Mouse (Mus musculus) liver, adult 10 weeks (tissue): ENCODE data around the gene Gm20715. TPM values are rescaled to one million over a fixed set of nuclear protein-coding genes. Genes with fewer than 3 reads are reported as not detected.

Experiments used
- polyA plus RNA-seq: library from polyadenylated mRNA; stranded (reverse); fragments of 350-450 nt; fragmentation: Illumina TruSeq; extraction: RNeasy Lipid Tissue Mini Kit (QIAGEN cat#74804); gene quantifications from one replicate; pipeline ENCODE4 v1.2.3, GENCODE M21; 2014; ENCODE audit warnings: low read depth, low replicate concordance

Gm20715 gene
- polyA plus RNA-seq = not detected

GRCm38 (mm10) chr7:6410043-6410442 lies at the start of gene Gm20715:
TSS of gene Gm20715 (plus strand) at chr7:6410277.

DNA sequence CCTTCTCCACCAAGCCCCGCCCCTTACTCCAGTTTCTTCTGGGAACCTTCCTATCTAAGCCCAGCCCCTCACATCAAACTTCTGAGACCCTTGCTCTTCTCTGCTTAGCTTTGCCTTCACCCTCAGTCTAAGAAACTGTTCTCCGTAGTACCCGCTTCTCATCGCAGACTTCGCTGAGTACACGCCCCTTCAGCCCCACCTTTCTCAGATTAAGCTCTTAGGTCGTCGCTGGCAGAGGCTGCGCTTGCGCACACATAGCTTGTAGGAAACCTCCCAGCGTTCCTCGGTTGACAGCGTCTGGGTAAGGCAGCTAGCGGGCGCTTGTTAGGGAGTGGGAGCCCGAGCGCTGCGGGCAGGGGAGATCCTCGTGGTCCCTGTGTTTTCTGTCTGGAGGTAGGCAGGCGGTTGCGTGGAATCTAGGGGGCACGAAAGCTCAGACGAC lies 47.0 kb upstream of the Gm20715 start, which contains the start of gene Zfp78:
Gene Zfp78 (plus strand): TSS at position 234 of the 442 bp plus-strand sequence.

DNA sequence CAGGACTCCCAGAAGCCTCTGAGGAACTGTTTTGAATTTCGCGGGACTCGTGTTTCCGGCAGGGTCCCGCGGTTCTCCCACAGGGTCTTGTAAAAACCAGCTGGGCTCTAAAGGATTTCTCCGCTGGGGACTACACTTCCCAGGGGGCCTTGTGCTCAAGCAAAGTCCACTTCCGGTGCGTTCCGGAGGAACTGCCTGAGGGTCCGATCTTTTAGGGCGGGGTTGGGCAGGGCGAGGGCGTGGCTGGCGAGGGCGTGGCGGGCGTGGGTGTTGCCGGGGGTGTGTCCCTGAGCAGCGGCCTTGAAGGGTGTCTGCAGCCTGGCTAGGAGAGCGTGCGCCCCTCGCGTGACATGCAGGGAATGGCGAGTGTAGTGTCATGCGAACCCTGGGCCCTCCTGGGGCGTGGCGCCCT lies 27.0 kb upstream of the Gm20715 start, which contains the start of gene Zfp28:
Gene Zfp28 (plus strand): TSS at position 252 of the 412 bp plus-strand sequence.

DNA sequence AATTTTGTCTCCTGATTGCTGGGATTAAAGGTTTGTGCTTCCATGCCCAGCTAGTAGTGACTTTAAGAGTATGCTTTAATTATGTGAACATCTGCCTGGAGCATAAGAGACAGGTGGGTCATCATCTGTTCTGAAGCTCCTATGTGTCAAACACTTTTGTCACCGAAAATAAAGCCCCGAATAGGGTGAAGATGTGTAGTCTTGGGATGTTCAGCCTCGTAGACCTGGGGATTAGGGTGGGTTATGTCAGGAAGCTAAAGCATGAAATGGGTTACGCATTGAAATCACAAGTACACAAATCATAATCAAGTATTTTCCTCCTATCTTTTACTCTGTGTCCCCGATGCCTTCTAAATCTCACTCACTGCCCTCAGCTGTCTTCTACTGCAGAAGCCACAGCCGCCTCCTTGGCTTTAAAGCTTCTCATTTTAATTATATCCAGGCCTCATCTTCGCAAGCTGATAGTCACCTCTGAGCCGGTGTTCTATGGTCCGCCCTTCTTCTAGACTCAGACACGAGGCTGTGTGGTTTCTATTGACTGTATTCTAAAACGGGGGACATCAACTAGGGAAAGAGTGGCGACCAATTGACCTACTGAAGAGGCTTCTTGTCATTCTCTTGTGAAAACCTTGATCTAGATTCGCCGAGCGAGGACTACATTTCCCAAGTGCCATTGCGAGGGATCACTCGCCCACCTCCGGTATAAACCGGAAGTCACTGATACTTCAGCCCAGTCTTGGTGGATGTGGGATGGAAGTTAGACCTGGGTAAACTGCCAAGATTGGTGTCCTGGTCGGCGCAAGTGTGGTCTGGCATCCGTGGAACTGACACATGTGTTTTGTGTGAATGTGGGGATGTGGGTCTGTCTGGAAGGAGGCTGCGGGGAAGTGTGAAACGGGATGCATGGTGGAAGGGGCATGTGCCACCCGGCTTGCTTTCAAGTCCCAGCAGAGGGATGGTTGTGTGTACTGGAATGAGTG lies 11.8 kb upstream of the Gm20715 start, which contains the start of gene Smim17:
Gene Smim17 (plus strand): TSS at position 720 of the 980 bp plus-strand sequence.

DNA sequence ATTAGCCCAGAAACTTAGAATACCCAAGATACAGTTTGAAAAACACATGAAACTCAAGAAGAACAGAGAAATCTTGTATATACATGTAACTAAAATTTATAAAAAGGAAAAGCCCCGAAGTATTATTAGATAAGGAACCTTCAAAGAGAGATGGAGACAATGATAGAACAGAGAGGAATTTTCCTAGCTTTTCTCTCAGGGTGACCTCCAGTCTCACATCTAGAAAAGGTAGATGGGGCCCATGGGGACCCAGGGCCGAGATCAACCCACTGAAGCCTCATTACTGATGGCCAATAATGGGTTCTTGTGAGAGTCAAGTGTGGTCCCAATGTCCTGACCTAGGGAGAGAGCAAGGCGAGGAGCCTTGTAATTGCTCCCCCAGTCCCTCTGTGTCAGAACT lies 28.3 kb downstream of the Gm20715 start, which contains the start of gene Olfr1344:
Gene Olfr1344 (plus strand): TSS at position 301 of the 400 bp plus-strand sequence.

GRCm38 (mm10) chr7:6455868-6456267 lies 45.8 kb downstream of the Gm20715 start, which contains the start of gene Olfr1336:
TSS of gene Olfr1336 (plus strand) at chr7:6456168.

GRCm38 (mm10) chr7:6466951-6467350 lies 56.9 kb downstream of the Gm20715 start, which contains the start of gene Olfr1346:
TSS of gene Olfr1346 (plus strand) at chr7:6467101.

DNA sequence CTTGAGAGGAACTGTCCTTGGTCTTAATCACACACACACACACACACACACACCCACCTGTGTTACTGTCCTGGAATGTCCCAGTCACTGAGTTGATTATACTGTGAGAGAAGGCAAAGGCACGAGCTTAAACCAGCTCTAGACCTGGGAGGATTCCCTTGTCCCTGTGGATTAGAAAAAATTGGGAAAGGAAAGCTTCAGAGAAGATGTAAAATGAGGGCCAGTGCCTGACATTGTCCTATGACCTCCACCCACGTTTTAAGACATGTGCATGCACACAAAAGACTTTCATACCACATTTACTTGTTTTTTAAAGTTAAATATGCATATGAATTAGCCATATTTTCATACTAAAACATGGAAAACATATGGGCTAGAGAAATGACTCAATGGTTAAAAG lies 76.8 kb downstream of the Gm20715 start, which contains the start of gene Olfr5:
Gene Olfr5 (minus strand): TSS at position 101 of the 400 bp plus-strand sequence.

Other genes with a start within 250 kb of the Gm20715 start
- gene Zfp444, start 238.1 kb upstream of the Gm20715 start, polyA plus RNA-seq = 4.8 TPM
- gene Galp, start 213.2 kb upstream of the Gm20715 start, polyA plus RNA-seq = not detected
- not detected for gene Zscan5b, start 188.0 kb upstream of the Gm20715 start, polyA plus RNA-seq
- gene Epp13, start 157.6 kb upstream of the Gm20715 start, polyA plus RNA-seq = not detected
- gene Zfp667, start 123.7 kb upstream of the Gm20715 start, polyA plus RNA-seq = 2.7 TPM
- 0.58 TPM for gene Zfp583, start 79.0 kb upstream of the Gm20715 start, polyA plus RNA-seq
- not detected for gene Gm3854, start 66.5 kb upstream of the Gm20715 start, polyA plus RNA-seq
- 2.0 TPM for gene Zfp78, start 47.0 kb upstream of the Gm20715 start, polyA plus RNA-seq
- gene Zfp28, start 27.0 kb upstream of the Gm20715 start, polyA plus RNA-seq = 1.4 TPM
- gene Smim17, start 11.6 kb upstream of the Gm20715 start, polyA plus RNA-seq = not detected
- not detected for gene Olfr1344, start 28.4 kb downstream of the Gm20715 start, polyA plus RNA-seq
- gene Olfr1336, start 45.9 kb downstream of the Gm20715 start, polyA plus RNA-seq = not detected
- gene Olfr1346, start 56.8 kb downstream of the Gm20715 start, polyA plus RNA-seq = not detected
- not detected for gene Olfr5, start 76.7 kb downstream of the Gm20715 start, polyA plus RNA-seq
- not detected for gene Olfr1347, start 89.5 kb downstream of the Gm20715 start, polyA plus RNA-seq
- not detected for gene Olfr1348, start 98.5 kb downstream of the Gm20715 start, polyA plus RNA-seq
- not detected for gene Olfr1349, start 112.7 kb downstream of the Gm20715 start, polyA plus RNA-seq
- not detected for gene Olfr1350, start 154.6 kb downstream of the Gm20715 start, polyA plus RNA-seq